Mouse (Mus musculus): ENCODE data around the gene Tcap.

The Tcap gene

DNA sequence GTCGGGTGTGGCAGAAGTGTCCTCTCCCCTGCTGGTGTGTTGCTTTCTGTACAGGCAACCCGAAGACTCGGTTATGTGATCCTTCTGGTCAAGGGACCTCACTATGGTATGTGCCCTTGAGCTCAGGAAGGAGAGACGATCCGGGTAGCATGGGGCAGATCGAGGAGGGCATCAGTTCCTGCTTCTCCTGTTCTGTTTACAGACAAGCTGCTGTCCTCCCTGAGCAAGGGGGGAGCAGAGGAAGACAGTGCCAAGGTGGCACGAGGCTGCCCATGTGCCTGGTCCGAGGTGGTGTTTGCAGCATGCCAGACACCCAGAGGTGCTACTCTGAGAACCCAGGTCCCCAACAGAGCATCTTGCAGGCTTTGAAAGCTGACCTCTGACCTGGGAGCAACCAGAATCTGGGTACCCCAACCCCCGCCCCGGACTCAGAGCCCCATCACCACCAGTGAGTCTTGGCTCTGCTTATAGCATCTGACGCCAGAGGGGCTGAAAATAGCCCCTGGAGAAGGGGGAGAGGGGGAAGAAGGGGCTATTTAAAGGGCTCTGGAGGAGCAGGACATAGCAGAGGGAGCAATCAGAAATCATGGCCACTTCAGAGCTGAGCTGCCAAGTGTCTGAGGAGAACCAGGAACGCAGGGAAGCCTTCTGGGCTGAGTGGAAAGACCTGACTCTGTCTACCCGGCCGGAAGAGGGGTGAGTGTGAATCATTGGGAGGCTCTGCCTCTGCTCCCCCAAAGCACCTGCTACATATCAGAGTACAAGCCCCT is at the start of gene Tcap:
Tcap (plus strand) TSS at position 551 of the 770 bp plus-strand sequence.
- no peak for DNase-seq (ENCODE audit: low spot score in 2 of 2)

- no peak for DNase-seq (ENCODE audit: low spot score in 2 of 2)
Observed at GRCm38 (mm10) chr11:98333981-98334741, 49.5 kb upstream of the Tcap start.

DNA sequence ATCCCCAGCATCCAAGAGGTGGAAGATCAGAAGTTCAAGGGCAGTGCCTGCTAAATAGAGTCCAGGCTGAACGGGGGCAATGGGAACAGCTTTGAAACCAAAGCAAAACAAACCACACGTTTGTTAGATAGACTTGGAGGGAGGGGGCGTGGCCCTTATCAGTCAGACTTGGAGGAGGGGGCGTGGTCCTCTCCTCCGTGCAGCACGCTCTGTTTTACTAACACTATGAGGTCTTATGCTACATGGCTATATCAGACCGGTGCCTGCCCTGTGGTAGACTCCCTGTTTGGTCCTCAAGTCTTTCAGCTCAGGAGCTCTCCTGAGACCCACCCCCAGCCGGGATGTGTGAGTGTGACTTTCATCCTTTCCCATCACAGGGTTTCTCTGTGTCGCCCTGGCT is 48.4 kb upstream of the Tcap start:
- DNase-seq (ENCODE audit: low spot score in 2 of 2), result no peak

DNA sequence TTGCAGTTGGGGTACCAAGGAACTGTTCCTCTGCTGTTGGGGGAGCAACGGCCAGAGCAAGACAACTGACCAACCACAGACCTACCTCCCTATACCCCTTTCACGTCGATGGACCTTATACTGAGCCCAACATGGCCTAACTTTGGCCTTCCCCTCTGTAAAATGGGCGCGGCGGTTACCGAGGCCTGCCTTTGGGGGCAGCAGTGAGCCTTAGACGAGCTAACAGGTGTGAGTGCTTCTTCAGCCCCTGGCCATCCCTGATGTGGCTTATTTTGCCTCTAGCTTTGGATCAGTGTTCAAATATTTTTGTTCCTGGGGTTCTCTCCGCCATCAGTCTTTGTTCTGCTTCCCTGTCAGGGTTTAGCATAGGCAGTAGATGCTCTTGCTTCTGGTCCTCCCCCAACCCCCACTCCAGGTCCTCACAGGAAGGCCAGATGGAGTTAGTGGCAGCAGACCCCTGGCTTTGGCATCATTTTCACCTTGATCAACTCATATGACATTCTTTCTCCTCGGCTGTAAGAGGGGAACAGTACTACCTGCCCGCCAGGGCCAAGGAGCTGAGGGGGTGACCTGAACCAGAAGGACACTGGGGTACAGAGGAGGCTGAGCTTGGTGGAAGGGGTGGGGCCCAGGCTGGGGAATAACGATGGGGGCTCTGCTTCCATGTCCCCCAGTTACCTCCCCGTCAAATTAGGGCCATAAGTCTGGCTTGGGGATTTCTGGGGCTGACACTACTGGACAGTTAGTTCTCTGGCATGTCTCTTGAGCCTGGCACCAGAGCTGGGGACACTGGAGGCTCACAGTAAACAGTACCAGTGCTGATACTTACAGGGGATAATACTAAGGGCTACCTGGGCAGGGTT is 47.1 kb upstream of the Tcap start:
- no peak for DNase-seq (ENCODE audit: low spot score in 2 of 2)

DNA sequence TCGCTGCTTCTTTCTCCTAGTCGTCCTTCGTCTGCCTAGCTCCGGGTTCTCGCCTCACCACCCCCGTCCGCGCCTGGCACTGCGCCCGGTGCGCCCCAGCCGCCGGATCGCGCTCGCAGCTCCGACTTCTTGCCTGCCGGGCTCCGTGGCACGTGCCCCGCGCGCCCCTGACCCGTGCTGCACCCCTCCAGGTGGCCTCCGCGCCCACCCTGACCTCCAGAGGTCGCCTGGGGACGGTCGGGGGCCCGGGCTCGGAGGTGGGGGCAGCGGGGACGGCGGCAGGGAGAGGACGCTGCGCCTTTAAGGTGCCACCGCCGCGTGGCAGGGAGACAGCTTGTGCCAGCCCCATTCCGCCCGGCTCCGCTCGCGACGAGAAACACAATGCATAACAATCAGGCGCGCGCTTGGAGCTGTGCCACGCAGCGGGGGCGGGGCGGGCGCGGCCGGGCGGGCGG is 45.1 kb upstream of the Tcap start:
- DNase-seq (ENCODE audit: low spot score in 2 of 2), result peak; percentile 67 to 79

GRCm38 (mm10) chr11:98339071-98339501 is 44.5 kb upstream of the Tcap start:
- no peak for DNase-seq (ENCODE audit: low spot score in 2 of 2)

- DNase-seq (ENCODE audit: low spot score in 2 of 2), result no peak
Observed at GRCm38 (mm10) chr11:98339679-98340287, 43.8 kb upstream of the Tcap start.

DNA sequence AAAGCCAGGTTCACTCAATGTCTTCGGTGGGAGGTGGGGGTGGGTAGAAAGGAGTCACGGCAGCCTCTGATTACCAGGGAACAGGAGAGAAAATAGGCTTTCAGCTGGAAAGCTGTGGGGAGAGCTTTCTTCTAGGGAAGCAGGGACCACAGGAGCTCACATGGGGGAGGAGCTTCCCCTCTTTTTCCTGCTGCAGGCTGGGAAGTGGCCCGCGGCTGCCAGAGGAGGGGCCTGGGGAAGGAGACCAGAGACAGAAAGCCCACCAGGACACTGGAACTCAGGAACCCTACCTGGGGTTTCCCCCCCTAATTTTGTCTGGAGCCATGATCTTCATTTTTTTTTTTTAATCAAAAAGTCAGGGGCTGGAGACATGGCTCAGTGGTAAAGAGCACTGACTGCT is 43.0 kb upstream of the Tcap start:
- DNase-seq (ENCODE audit: low spot score in 2 of 2), result no peak

DNA sequence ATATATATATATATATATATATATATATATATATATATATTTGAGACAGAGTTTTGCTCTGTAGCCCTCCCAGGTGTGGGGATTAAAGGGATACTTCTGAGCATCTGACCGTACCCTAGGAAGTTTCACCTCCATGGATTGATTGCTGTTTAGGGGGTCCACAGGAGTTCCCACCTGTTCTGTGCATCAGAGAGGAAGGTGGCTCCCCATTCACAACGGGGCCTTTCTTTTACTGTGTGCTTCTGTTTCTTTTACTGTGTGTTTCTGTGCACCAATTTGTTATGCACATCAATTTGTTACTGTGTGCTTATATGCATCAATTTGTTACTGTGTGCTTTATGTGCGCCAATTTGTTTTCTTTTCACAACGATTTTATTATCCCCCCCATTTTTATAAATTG is 42.4 kb upstream of the Tcap start:
- DNase-seq (ENCODE audit: low spot score in 2 of 2), result no peak

- peak; percentile 89 to 97 for DNase-seq (ENCODE audit: low spot score in 2 of 2)
Observed at GRCm38 (mm10) chr11:98342000-98342945, 41.3 kb upstream of the Tcap start.

DNA sequence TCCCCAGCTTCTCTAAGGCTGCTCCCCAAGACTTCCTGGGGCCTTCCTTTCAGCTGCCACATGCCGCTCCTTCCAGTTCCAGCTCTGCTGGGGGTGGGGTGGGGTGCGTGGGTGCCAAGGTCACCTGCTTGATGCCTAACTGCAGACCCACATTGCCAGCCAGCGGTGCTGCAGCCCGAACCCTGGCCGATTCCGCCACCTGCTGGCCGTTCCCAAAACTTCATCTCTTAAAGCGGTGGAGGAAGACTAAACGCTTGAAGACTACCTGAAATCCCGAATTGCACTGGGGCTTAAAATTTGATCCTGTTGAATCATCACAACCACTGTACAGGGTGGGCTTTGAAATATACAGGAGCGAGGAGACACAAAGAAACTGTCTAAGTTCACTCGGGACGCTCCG is 38.4 kb upstream of the Tcap start:
- peak; percentile 76 to 84 for DNase-seq (ENCODE audit: low spot score in 2 of 2)

GRCm38 (mm10) chr11:98346168-98346567 is 37.4 kb upstream of the Tcap start:
- no peak for DNase-seq (ENCODE audit: low spot score in 2 of 2)

DNA sequence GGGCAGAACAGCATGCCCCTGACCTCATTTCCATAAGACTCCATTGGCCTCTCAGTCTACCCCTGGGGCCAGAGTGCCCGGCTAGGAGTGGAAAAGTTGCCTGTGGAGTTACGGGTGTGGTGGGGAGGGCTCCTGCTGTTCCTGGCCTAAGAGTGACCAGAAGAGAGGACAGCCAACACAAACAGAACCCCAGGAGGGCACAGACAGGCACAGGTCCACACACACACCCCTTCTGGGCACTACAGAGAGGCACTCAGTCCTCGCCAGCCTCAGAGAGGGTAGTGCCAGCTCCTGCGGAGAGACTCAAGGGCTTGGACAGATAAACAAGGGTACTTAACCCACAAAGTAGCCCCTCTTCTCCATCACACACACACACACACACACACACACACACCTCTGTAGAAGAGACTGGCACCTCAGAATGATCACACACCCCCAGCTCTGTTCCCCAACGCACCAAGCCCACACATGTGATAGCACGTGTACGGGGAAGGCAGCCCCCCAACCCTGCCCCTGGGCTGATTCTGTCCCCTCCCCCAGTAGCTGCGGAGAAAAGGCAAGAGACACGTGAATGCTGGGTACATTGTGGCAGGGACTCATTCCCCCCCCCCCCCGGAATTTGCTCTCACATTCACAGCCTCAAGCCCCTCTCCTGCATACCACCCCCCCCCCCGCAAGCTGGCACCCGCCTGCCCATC is 36.1 kb upstream of the Tcap start:
- no peak for DNase-seq (ENCODE audit: low spot score in 2 of 2)

DNA sequence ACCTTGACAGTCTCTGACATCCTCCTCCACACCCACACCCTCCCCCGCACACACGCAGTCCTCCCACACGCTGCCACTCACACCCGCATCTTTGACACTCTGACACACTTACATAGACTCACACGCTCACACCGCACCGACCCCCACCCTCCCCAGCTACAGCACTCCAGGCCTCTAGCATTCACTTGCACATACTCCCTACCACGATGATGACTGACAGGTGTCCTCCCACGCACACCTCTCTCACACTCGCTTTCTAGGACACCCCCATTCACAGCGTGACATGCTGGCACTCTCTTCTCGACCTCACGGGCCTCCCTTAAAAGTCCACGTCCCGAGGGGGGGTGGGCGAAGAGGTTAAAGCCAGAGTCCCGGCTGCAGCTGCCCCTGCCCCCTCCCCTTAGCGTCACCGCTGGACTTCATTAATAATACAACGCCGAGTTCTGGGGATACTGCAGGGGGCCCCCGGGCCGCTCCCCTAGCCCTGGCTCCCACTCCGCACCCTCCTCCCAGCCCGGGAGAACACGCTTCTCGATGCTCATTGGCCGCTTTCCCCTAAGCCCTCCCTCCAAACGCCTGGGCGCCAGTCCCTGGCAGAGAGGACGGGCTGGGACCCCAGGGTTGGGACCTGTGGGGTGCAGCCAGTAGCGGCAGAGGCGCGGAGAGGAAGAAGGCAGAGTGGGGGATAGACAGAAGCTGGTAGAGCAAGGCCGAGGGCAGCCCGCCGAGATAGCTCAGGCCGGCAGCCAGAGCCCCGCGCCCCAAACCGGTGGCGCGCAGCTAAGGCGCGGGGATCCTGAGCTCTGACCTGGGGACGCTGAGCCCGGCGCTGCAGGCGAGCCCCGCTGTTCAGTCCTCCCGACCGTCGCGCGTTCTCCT is 35.3 kb upstream of the Tcap start, which contains the start of gene Ppp1r1b:
Ppp1r1b (plus strand) TSS at position 322 of the 879 bp plus-strand sequence.
- peak in 1 of 2 experiments; percentile 69 for DNase-seq (ENCODE audit: low spot score in 2 of 2)

GRCm38 (mm10) chr11:98349308-98349707 is 34.3 kb upstream of the Tcap start:
- no peak for DNase-seq (ENCODE audit: low spot score in 2 of 2)

- DNase-seq (ENCODE audit: low spot score in 2 of 2), result no peak
Observed at GRCm38 (mm10) chr11:98352272-98352990, 31.2 kb upstream of the Tcap start.

- DNase-seq (ENCODE audit: low spot score in 2 of 2), result no peak
Observed at GRCm38 (mm10) chr11:98353651-98354211, 29.9 kb upstream of the Tcap start.

- no peak for DNase-seq (ENCODE audit: low spot score in 2 of 2)
Observed at GRCm38 (mm10) chr11:98354445-98354844, 29.2 kb upstream of the Tcap start.
